Mouse (Mus musculus): Measurements from ENCODE around the gene Reln. TPM values are rescaled to one million over a fixed set of nuclear protein-coding genes. Genes with fewer than 3 reads are reported as not detected.

The Reln gene
- polyA plus RNA-seq, 1 experiment from 2014 or later = 3.8 TPM

- no peak overlapping the region for H3K4me2 ChIP-seq
- H3K27ac ChIP-seq = no peak overlapping the region
- H3K4me3 ChIP-seq = no peak overlapping the region
- WGBS = 49% methylated on average over 5 of the region's 5 CpGs
- H3K9me3 ChIP-seq = no peaks in the 10 kb centered on the region
- no peaks in the 10 kb centered on the region for H3K36me3 ChIP-seq
- H3K9ac ChIP-seq = no peak overlapping the region
- no peaks in the 10 kb centered on the region for H3K27me3 ChIP-seq
- H3K4me1 ChIP-seq = no peaks in the 10 kb centered on the region
- ATAC-seq (ENCODE audit: insufficient number of reproducible peaks, low FRiP score, low TSS enrichment, low read depth) = no peak
These were observed 13.7 kb downstream of the Reln start for GRCm38 (mm10) chr5:22330802-22331201.

GRCm38 (mm10) chr5:22328431-22329359 is 15.8 kb downstream of the Reln start:
- H3K27me3 ChIP-seq = no peaks in the 10 kb centered on the region
- H3K9me3 ChIP-seq = no peaks in the 10 kb centered on the region
- WGBS = 77% methylated on average over 8 of the region's 8 CpGs
- ATAC-seq (ENCODE audit: insufficient number of reproducible peaks, low FRiP score, low TSS enrichment, low read depth) = no peak
- no peaks in the 10 kb centered on the region for H3K36me3 ChIP-seq
- no peak overlapping the region for H3K27ac ChIP-seq
- H3K9ac ChIP-seq = no peak overlapping the region
- no peaks in the 10 kb centered on the region for H3K4me1 ChIP-seq
- no peak overlapping the region for H3K4me2 ChIP-seq
- no peak overlapping the region for H3K4me3 ChIP-seq

GRCm38 (mm10) chr5:22327170-22327569 is 17.3 kb downstream of the Reln start:
- no peak for ATAC-seq (ENCODE audit: insufficient number of reproducible peaks, low FRiP score, low TSS enrichment, low read depth)
- no peak overlapping the region for H3K4me2 ChIP-seq
- no peak overlapping the region for H3K4me3 ChIP-seq
- no peak overlapping the region for H3K27ac ChIP-seq
- H3K9me3 ChIP-seq = no peaks in the 10 kb centered on the region
- H3K9ac ChIP-seq = no peak overlapping the region
- no peaks in the 10 kb centered on the region for H3K36me3 ChIP-seq
- no peaks in the 10 kb centered on the region for H3K27me3 ChIP-seq
- 75% methylated on average over 3 of the region's 3 CpGs for WGBS
- no peaks in the 10 kb centered on the region for H3K4me1 ChIP-seq

- 64% methylated on average over 1 of the region's 1 CpGs for WGBS
- ATAC-seq (ENCODE audit: insufficient number of reproducible peaks, low FRiP score, low TSS enrichment, low read depth) = no peak
- no peak overlapping the region for H3K27ac ChIP-seq
- H3K36me3 ChIP-seq = no peaks in the 10 kb centered on the region
- no peak overlapping the region for H3K9ac ChIP-seq
- H3K4me3 ChIP-seq = no peak overlapping the region
- H3K4me2 ChIP-seq = no peak overlapping the region
- H3K9me3 ChIP-seq = no peaks in the 10 kb centered on the region
- H3K4me1 ChIP-seq = no peaks in the 10 kb centered on the region
- no peaks in the 10 kb centered on the region for H3K27me3 ChIP-seq
These were observed 20.7 kb downstream of the Reln start for GRCm38 (mm10) chr5:22323801-22324200.

- Histone ChIP-seq H3K4me1 (no peaks in the 10 kb centered on the region), H3K4me2 (no peak overlapping the region), H3K36me3 (no peaks in the 10 kb centered on the region), H3K9me3 (no peaks in the 10 kb centered on the region), H3K27ac (no peak overlapping the region), H3K9ac (no peak overlapping the region), H3K4me3 (no peak overlapping the region), H3K27me3 (no peaks in the 10 kb centered on the region)
- WGBS = 93% methylated on average over 1 of the region's 1 CpGs
- no peak for ATAC-seq (ENCODE audit: insufficient number of reproducible peaks, low FRiP score, low TSS enrichment, low read depth)
These were observed 26.7 kb downstream of the Reln start for GRCm38 (mm10) chr5:22317807-22318206.

- no peaks in the 10 kb centered on the region for H3K4me1 ChIP-seq
- H3K9me3 ChIP-seq = no peaks in the 10 kb centered on the region
- no peak overlapping the region for H3K9ac ChIP-seq
- 92% methylated on average over 7 of the region's 7 CpGs for WGBS
- H3K36me3 ChIP-seq = no peaks in the 10 kb centered on the region
- H3K27me3 ChIP-seq = no peaks in the 10 kb centered on the region
- H3K27ac ChIP-seq = no peak overlapping the region
- no peak overlapping the region for H3K4me2 ChIP-seq
- no peak overlapping the region for H3K4me3 ChIP-seq
- ATAC-seq (ENCODE audit: insufficient number of reproducible peaks, low FRiP score, low TSS enrichment, low read depth) = no peak
These were observed 28.0 kb downstream of the Reln start for GRCm38 (mm10) chr5:22316471-22316870.

- 83% methylated on average over 2 of the region's 2 CpGs for WGBS
- H3K4me2 ChIP-seq = no peak overlapping the region
- no peak for ATAC-seq (ENCODE audit: insufficient number of reproducible peaks, low FRiP score, low TSS enrichment, low read depth)
- no peak overlapping the region for H3K4me3 ChIP-seq
- H3K9me3 ChIP-seq = no peaks in the 10 kb centered on the region
- no peaks in the 10 kb centered on the region for H3K4me1 ChIP-seq
- H3K27ac ChIP-seq = no peak overlapping the region
- no peaks in the 10 kb centered on the region for H3K27me3 ChIP-seq
- no peak overlapping the region for H3K9ac ChIP-seq
- H3K36me3 ChIP-seq = no peaks in the 10 kb centered on the region
These were observed 28.5 kb downstream of the Reln start for GRCm38 (mm10) chr5:22315990-22316389.

- WGBS = 72% methylated on average over 10 of the region's 10 CpGs
- no peak overlapping the region for H3K9ac ChIP-seq
- no peak overlapping the region for H3K27ac ChIP-seq
- H3K4me1 ChIP-seq = no peaks in the 10 kb centered on the region
- H3K9me3 ChIP-seq = no peaks in the 10 kb centered on the region
- no peak for ATAC-seq (ENCODE audit: insufficient number of reproducible peaks, low FRiP score, low TSS enrichment, low read depth)
- no peak overlapping the region for H3K4me3 ChIP-seq
- H3K4me2 ChIP-seq = no peak overlapping the region
- H3K27me3 ChIP-seq = no peaks in the 10 kb centered on the region
- no peaks in the 10 kb centered on the region for H3K36me3 ChIP-seq
These were observed 31.5 kb downstream of the Reln start for GRCm38 (mm10) chr5:22312995-22313394.

GRCm38 (mm10) chr5:22311046-22311445 is 33.5 kb downstream of the Reln start:
- no peak for ATAC-seq (ENCODE audit: insufficient number of reproducible peaks, low FRiP score, low TSS enrichment, low read depth)
- Histone ChIP-seq H3K4me2 (no peak overlapping the region), H3K9ac (no peak overlapping the region), H3K4me1 (no peaks in the 10 kb centered on the region), H3K36me3 (no peaks in the 10 kb centered on the region), H3K27me3 (no peaks in the 10 kb centered on the region), H3K27ac (no peak overlapping the region), H3K4me3 (no peak overlapping the region), H3K9me3 (no peaks in the 10 kb centered on the region)
- 86% methylated on average over 4 of the region's 4 CpGs for WGBS

- no peak overlapping the region for H3K4me2 ChIP-seq
- H3K36me3 ChIP-seq = no peaks in the 10 kb centered on the region
- no peak for ATAC-seq (ENCODE audit: insufficient number of reproducible peaks, low FRiP score, low TSS enrichment, low read depth)
- H3K9me3 ChIP-seq = no peaks in the 10 kb centered on the region
- no peaks in the 10 kb centered on the region for H3K27me3 ChIP-seq
- no peak overlapping the region for H3K27ac ChIP-seq
- no peaks in the 10 kb centered on the region for H3K4me1 ChIP-seq
- 44% methylated on average over 2 of the region's 2 CpGs for WGBS
- H3K4me3 ChIP-seq = no peak overlapping the region
- H3K9ac ChIP-seq = no peak overlapping the region
These were observed 35.5 kb downstream of the Reln start for GRCm38 (mm10) chr5:22309001-22309400.

GRCm38 (mm10) chr5:22307853-22308252 is 36.6 kb downstream of the Reln start:
- 67% methylated on average over 4 of the region's 4 CpGs for WGBS
- H3K4me3 ChIP-seq = no peak overlapping the region
- no peak for ATAC-seq (ENCODE audit: insufficient number of reproducible peaks, low FRiP score, low TSS enrichment, low read depth)
- no peak overlapping the region for H3K27ac ChIP-seq
- no peak overlapping the region for H3K9ac ChIP-seq
- H3K4me1 ChIP-seq = no peaks in the 10 kb centered on the region
- no peaks in the 10 kb centered on the region for H3K36me3 ChIP-seq
- no peak overlapping the region for H3K4me2 ChIP-seq
- H3K27me3 ChIP-seq = no peaks in the 10 kb centered on the region
- H3K9me3 ChIP-seq = no peaks in the 10 kb centered on the region

- 71% methylated on average over 3 of the region's 3 CpGs for WGBS
- Histone ChIP-seq H3K27me3 (no peaks in the 10 kb centered on the region), H3K9ac (no peak overlapping the region), H3K9me3 (no peaks in the 10 kb centered on the region), H3K27ac (no peak overlapping the region), H3K4me2 (no peak overlapping the region), H3K4me3 (no peak overlapping the region), H3K4me1 (no peaks in the 10 kb centered on the region), H3K36me3 (no peaks in the 10 kb centered on the region)
- no peak for ATAC-seq (ENCODE audit: insufficient number of reproducible peaks, low FRiP score, low TSS enrichment, low read depth)
These were observed 37.4 kb downstream of the Reln start for GRCm38 (mm10) chr5:22307072-22307471.

All from limb, embryonic 15.5 days (tissue).